Mouse (Mus musculus) thymus, adult 2 months (tissue): ENCODE data around the gene Gp6. TPM values are rescaled to one million over a fixed set of nuclear protein-coding genes. Genes with fewer than 3 reads are reported as not detected.

ENCODE experiments used
- DNase-seq: peaks from one replicate; pipeline ENCODE4 v3.0.0; 2021
- H3K27ac ChIP-seq: fragments of 200-500 bp; 2 replicates; pipeline ENCODE4 v1.5.1; 2012; ENCODE audit warnings: low read length, control low read depth; ENCODE audit not compliant: control insufficient read depth, insufficient read depth
- H3K27me3 ChIP-seq: fragments of 200-500 bp; 2 replicates; pipeline ENCODE4 v1.6.1; 2012; ENCODE audit warnings: mild to moderate bottlenecking, low read length, moderate library complexity, mixed read lengths; ENCODE audit not compliant: control insufficient read depth, insufficient read depth
- H3K36me3 ChIP-seq: fragments of 200-500 bp; 2 replicates; pipeline ENCODE4 v1.6.1; 2012; ENCODE audit warnings: mild to moderate bottlenecking, low read length, moderate library complexity; ENCODE audit not compliant: control insufficient read depth, insufficient read depth
- H3K4me1 ChIP-seq: fragments of 200-500 bp; replicated peaks from 2 replicates; pipeline ENCODE4 v1.6.1; 2012; ENCODE audit warnings: low read length; ENCODE audit not compliant: control insufficient read depth, insufficient read depth
- H3K4me3 ChIP-seq: fragments of 200-500 bp; 2 replicates; pipeline ENCODE4 v1.5.1; 2012; ENCODE audit warnings: mild to moderate bottlenecking, low read length, control low read depth, moderate library complexity; ENCODE audit not compliant: control insufficient read depth, insufficient read depth
- CTCF ChIP-seq: fragments of 200-500 bp; IDR thresholded peaks from 2 replicates; pipeline ENCODE4 v1.5.1; 2012; ENCODE audit warnings: mild to moderate bottlenecking, control low read depth, low read length, moderate library complexity, borderline replicate concordance; ENCODE audit not compliant: control insufficient read depth, poor library complexity, insufficient read depth; ENCODE audit errors: extremely low read depth
- POLR2A ChIP-seq: fragments of 200-500 bp; IDR thresholded peaks from 2 replicates; pipeline ENCODE4 v1.6.1; 2012; ENCODE audit warnings: mild to moderate bottlenecking, low read length, control low read depth, moderate library complexity; ENCODE audit not compliant: control insufficient read depth, poor library complexity, insufficient read depth; ENCODE audit errors: extremely low read depth
- WGBS: fragments of 180-500 bp; shearing (Covaris S2); methylation state at CpG from one replicate; pipeline ENCODE4 v1.1.7; 2018; 5-methylcytosine and 5-hydroxymethylcytosine counted together
- polyA plus RNA-seq: library from polyadenylated mRNA; depleted of rRNA; stranded (reverse); fragments of >200 nt; gene quantifications from 2 replicates; pipeline ENCODE4 v1.2.3, GENCODE M21; 2012; rRNA removed

Gene Gp6
- polyA plus RNA-seq, 1 experiment: not detected

GRCm38 (mm10) chr7:4373521-4373920, 24.0 kb downstream of the Gp6 start:
- WGBS: 88% methylated on average over 7 of the region's 7 CpGs
- Histone ChIP-seq H3K4me3 (no peak overlapping the region), H3K27me3 (no peaks in the 10 kb centered on the region), H3K27ac (no peak overlapping the region), H3K4me1 (no peaks in the 10 kb centered on the region), H3K36me3 (no peaks in the 10 kb centered on the region)
- TF ChIP-seq CTCF: no peak
- TF ChIP-seq POLR2A: no peak
- no peak for DNase-seq

GRCm38 (mm10) chr7:4337509-4337908, 60.0 kb downstream of the Gp6 start, which contains the start of gene Ncr1:
Gene Ncr1, plus strand, starts transcription at chr7:4337724.
- Histone ChIP-seq H3K27me3 (no peaks in the 10 kb centered on the region), H3K4me1 (no peaks in the 10 kb centered on the region), H3K36me3 (no peaks in the 10 kb centered on the region), H3K27ac (no peak within 1 kb of the TSS), H3K4me3 (no peak within 1 kb of the TSS)
- DNase-seq: no peak
- no peak for TF ChIP-seq POLR2A
- no peak for TF ChIP-seq CTCF

- Histone ChIP-seq H3K27me3 (no peaks in the 10 kb centered on the region), H3K4me1 (no peaks in the 10 kb centered on the region), H3K4me3 (no peak overlapping the region), H3K27ac (no peak overlapping the region), H3K36me3 (no peaks in the 10 kb centered on the region)
- TF ChIP-seq POLR2A (no peak), CTCF (no peak)
- no peak for DNase-seq
- 16% methylated on average over 2 of the region's 2 CpGs for WGBS
Observed at GRCm38 (mm10) chr7:4323301-4323700, 74.2 kb downstream of the Gp6 start.

Other genes with a start within 250 kb of the Gp6 start
- gene Leng9, start 247.4 kb downstream of the Gp6 start, polyA plus RNA-seq: 10.5 and 11.5 TPM in 2 replicates
- gene Cdc42ep5, start 232.9 kb downstream of the Gp6 start, polyA plus RNA-seq: 6.5 and 9.7 TPM in 2 replicates
- 0.27 and 0.74 TPM in 2 replicates for gene Lilra5, start 160.0 kb downstream of the Gp6 start, polyA plus RNA-seq
- 0.22 and 0.57 TPM in 2 replicates for gene Ncr1, start 60.0 kb downstream of the Gp6 start, polyA plus RNA-seq
- gene Rdh13, start 47.9 kb upstream of the Gp6 start, polyA plus RNA-seq: 9.1 and 10.8 TPM in 2 replicates
- 4.2 and 24.2 TPM in 2 replicates for gene Eps8l1, start 62.9 kb upstream of the Gp6 start, polyA plus RNA-seq
- 136 and 162 TPM in 2 replicates for gene Ppp1r12c, start 103.9 kb upstream of the Gp6 start, polyA plus RNA-seq
- 1.8 TPM in 2 replicates for gene Tnnt1, start 118.6 kb upstream of the Gp6 start, polyA plus RNA-seq
- gene Tnni3, start 126.5 kb upstream of the Gp6 start, polyA plus RNA-seq: 79.0 and 1,187 TPM in 2 replicates
- 8.3 and 9.8 TPM in 2 replicates for gene Dnaaf3, start 134.7 kb upstream of the Gp6 start, polyA plus RNA-seq
- gene Syt5, start 149.8 kb upstream of the Gp6 start, polyA plus RNA-seq: 0.39 and 0.54 TPM in 2 replicates
- 0.11 and 0.15 TPM in 2 replicates for gene Ptprh, start 206.3 kb upstream of the Gp6 start, polyA plus RNA-seq
- gene Tmem86b, start 233.7 kb upstream of the Gp6 start, polyA plus RNA-seq: 103 and 113 TPM in 2 replicates